Mouse (Mus musculus) brain, embryonic 14.5 days (tissue): ENCODE data around the gene Ubald2.

Experiments
- CTCF ChIP-seq: fragments of 200-500 bp; IDR thresholded peaks from 2 replicates; pipeline ENCODE4 v1.5.1; 2012; ENCODE audit warnings: inconsistent platforms, mild to moderate bottlenecking, moderate library complexity, borderline replicate concordance; ENCODE audit not compliant: insufficient read depth, insufficient read length; ENCODE audit errors: extremely low read depth
- POLR2A ChIP-seq: fragments of 200-500 bp; IDR thresholded peaks from 2 replicates; pipeline ENCODE4 v1.6.1; 2012; ENCODE audit warnings: mild to moderate bottlenecking, inconsistent platforms, borderline replicate concordance; ENCODE audit not compliant: poor library complexity, insufficient read depth, insufficient read length, severe bottlenecking; ENCODE audit errors: extremely low read depth

DNA sequence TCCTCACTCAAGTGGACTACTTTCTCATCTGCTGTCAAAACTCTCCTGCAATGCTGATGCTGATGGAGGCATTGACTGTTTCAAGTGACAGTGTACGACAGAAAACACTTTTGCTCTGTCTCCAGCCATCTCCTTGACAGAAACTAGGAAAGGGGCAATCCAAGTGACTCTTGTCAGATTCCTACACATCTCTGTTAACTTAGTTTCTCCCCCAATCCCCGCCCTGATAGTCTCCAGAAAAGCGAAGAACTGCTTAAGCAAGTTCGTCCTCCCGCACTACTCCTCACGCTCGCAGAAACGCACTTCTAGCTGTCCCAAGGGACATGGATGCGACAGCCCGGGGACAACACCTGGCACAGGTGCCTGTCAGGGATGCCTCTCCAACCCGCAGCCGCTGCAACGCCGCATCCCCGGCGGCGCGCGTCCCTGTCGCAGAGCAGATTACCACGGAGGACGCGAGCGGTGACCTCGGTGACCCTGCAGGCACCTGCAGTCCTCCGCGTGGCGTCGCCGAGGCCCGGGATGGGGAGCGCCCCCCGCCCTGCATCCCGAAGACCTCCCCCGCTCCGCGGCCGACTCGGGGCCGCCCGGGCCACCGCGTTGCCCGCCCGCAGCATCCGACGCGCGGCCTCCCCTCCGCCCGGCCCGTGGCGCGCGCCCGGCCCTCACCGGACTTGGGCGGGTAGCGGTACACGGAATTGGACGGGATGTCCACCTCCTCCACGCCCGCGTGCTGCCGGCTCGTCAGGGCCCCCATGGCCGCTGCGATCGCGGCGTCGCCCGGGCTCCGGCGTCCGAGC, 21.7 kb upstream of the Ubald2 start:
- TF ChIP-seq POLR2A (no peak), CTCF (no peak)
